Mouse (Mus musculus) left cerebral cortex, postnatal 25 days (tissue): ENCODE measurements around the gene Bbs9. TPM values are rescaled to one million over a fixed set of nuclear protein-coding genes. Genes with fewer than 3 reads are reported as not detected.
A peak's percentile ranks its signal among the peaks of the same experiment; 100 is the strongest.
"Not testable (repeated sequence)": the region's sequence is repeated elsewhere in the genome, so short reads cannot be mapped to it uniquely, and the experiment has no call there.

Experiments used
- DNase-seq, 2 experiments: peaks; one replicate each; pipeline ENCODE4 v3.0.0; 2022; ENCODE audit warnings: low spot score in 2 of 2, mixed read lengths in 1 of 2
- intact Hi-C: fragments of 180-260 bp; cut with DNase I; formaldehyde crosslinking; loops from one replicate; pipeline ENCODE4 v1.15.1; 2025
- total RNA-seq, 2 experiments: library from RNA; stranded (reverse); gene quantifications; 2 replicates each; pipeline ENCODE4 v1.2.3; 2021

Gene Bbs9
- 10 to 100 TPM; 27.8 to 28.6 TPM for total RNA-seq

- DNase-seq: peak; percentile 95 to 98
- intact Hi-C loops: no loop called here
These were observed at the start of gene Bbs9 for GRCm38 (mm10) chr9:22475424-22475868. TSS of gene Bbs9 (plus strand) at chr9:22475715.

- intact Hi-C loops: no loop called here
- DNase-seq: no peak
These were observed 47.4 kb upstream of the Bbs9 start for GRCm38 (mm10) chr9:22428028-22428665.

DNA sequence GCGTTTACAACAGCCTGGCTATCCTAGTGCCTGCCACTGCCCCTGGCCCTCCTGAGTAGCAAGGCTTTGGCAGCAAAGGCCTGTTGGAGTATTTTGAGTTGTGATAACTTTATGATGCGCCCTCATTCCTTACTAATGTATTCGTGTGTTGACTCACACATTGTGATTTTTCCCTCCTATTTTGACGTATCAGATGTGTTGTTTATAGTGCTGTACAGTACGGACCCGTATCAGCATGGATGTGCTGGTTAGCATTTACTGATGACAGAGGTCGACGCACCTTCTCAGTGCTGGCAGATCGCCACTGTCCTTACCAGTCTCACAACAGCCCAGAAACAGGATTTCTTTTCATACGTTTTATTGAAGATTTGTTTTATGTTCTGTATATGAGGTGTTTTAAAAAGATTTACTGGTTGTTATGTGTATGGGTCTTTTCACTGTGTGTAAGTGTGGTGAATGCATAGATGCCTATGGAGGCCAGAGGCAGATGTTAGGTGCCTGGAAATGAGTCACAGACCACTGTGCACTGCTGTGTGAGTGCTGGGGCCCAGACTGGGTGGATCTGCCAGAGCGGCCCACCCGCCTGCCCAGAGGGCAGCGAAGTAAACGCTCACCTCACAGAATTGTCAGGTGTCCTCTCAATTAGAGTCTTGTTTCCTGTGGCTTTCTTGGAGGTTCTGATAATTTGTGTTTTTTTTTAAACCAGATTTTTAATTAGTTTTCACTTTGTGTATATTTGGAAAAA lies 46.7 kb upstream of the Bbs9 start:
- intact Hi-C loops: no loop called here
- no peak for DNase-seq

DNA sequence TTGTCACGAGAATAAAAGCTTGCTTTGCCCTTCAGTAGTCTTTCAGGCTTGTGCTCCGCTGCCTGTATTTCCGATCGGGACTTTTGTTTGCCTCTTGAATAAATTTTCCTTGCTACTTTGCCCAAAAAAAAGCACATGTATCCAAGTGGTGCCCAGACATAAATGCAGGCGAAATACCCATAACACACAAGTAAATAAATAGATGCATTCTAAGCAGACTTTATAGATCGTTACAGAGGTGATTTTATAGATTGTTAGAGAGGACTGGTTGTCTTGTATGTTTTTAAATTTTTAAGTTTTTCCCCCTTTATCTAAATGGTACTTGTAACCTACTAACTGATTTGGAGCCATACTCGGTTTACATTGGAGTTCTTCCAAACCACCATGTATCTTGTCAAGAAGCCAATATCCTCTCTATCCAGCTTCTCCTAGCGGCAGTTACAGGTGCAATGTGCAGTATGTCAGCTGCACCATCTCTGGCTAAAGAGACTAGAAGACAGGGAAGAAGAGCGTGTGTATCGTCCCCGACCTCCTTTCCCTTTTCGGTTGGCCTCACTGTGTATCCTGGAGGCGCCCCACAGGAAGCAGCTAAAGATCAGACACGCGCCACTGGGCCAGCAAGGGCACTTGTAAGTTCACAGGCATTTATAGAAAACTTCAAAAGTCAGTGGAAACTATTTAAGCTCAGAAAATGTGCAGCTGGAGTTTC lies 45.8 kb upstream of the Bbs9 start:
- DNase-seq: no peak
- intact Hi-C loops: no loop called here

GRCm38 (mm10) chr9:22430315-22430840 lies 45.1 kb upstream of the Bbs9 start:
- intact Hi-C loops: no loop called here
- DNase-seq: no peak

- no peak for DNase-seq
These were observed 42.3 kb upstream of the Bbs9 start for GRCm38 (mm10) chr9:22433221-22433620.

DNA sequence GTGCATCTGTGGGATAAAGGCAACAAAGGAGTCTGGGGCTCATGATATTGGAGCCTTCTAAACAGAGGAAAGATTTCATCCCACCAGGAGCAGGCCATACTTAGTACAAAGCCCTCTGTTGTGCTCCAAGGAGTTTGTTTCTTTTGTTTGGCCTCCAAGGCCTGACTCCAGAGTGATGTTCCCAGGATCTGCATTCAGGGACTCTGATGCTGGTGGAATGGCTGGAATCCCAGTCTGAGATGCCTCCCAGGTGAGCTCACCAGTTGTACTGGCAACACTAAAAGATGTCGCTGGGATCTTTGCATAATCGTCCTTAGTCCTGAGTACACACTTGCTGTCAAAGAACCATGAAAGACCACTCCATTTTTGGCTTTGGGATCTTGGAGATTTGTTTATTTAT lies 41.4 kb upstream of the Bbs9 start:
- DNase-seq: no peak
- intact Hi-C loops: no loop called here

More at GRCm38 (mm10) chr9:22433221-22433620, 42.3 kb upstream of the Bbs9 start:
- intact Hi-C loops: no loop called here

- no peak for DNase-seq
- intact Hi-C loops: no loop called here
These were observed 36.7 kb upstream of the Bbs9 start for GRCm38 (mm10) chr9:22438826-22439225.

DNA sequence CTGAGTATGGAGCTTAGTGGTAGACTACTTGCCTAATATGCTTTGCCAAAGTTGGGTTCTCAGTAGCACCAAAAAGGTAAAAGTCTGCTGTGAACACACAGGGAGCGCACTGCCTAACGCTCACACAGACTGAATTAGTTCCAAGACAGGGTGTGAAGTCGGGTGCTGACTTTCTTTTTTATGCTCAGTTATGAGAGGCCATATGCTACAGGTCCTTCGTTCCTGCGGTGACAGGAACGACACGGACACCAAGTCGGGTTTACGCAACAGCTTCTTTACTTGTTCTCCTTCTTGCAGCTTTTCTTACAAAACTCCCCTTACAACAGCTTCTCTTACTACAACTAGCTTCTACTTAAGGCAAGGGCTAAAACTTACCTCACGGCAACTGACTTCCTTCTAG lies 32.4 kb upstream of the Bbs9 start:
- intact Hi-C loops: no loop called here
- no peak for DNase-seq

DNA sequence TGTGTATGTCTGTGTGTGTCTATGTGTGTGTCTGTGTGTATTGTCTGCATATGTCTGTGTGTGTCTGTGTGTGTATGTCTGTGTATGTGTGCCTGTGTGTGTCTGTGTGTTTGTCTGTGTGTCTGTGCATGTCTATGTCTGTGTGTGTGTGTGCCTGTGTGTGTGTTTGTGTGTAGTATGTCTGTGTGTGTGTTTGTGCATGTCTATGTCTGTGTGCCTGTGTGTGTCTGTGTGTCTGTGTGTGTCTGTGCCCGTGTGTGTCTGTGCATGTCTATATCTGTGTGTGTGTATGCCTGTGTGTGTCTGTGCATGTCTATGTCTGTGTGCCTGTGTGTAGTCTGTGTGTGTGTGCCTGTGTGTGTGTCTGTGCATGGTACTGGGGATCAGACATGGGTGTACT lies 30.4 kb upstream of the Bbs9 start:
- intact Hi-C loops: no loop called here
- no peak for DNase-seq

DNA sequence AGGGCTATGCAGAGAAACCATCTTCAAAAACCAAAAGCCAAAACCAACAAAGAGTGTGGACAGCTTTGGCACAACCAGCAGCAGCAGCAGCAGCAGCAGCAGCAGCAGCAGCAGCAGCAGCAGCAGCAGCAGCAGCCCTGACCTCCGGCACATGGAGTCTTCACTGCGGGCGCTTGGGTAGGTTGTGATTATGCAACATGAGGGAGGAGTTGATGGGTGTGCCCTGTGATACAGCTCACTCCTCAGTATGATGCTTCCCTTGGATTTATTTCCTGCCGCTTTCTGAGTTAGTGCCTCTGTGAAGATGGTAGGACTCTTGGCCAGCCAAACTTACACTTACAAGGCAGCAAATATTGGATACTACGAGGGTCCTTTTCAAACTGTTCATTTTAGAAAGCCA lies 28.3 kb upstream of the Bbs9 start:
- intact Hi-C loops: no loop called here
- DNase-seq: no peak

DNA sequence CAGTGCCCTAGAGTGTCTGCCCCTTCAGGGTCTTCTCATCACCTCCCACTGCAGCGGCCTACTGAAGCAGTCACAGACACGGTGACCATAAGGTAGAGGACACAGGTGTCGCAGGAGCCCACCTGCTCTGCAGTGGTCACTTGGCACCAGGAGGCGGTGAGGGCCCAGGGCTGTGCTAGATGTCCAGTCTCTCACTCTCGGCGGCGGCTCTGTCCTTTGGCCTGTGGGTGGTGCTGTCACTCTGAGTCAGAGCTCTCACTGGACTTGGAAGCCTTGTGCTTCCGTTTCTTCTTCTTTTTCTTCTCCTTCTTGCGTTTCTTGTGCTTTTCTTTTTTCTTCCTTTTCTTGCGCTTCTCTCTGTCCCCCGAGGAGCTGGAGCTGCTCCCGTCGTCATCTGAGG lies 27.1 kb upstream of the Bbs9 start:
- intact Hi-C loops: no loop called here

GRCm38 (mm10) chr9:22449209-22449608 lies 26.3 kb upstream of the Bbs9 start:
- DNase-seq: peak in 1 of 2 experiments; percentile 47
- intact Hi-C loops: no loop called here

More for the DNA sequence above, 27.1 kb upstream of the Bbs9 start:
- no peak for DNase-seq

GRCm38 (mm10) chr9:22452697-22453096 lies 22.8 kb upstream of the Bbs9 start:
- peak in 1 of 2 experiments; percentile 25 for DNase-seq
- intact Hi-C loops: no loop called here

- intact Hi-C loops: no loop called here
- DNase-seq: no peak
These were observed 22.0 kb upstream of the Bbs9 start for GRCm38 (mm10) chr9:22453501-22453924.

- DNase-seq, intact Hi-C loops: not testable (repeated sequence)
These were observed 21.5 kb upstream of the Bbs9 start, which contains the start of gene Gm17545 for GRCm38 (mm10) chr9:22453990-22454389. TSS of gene Gm17545 (plus strand) at chr9:22454290.

- DNase-seq: no peak
- intact Hi-C loops: no loop called here
These were observed 20.5 kb upstream of the Bbs9 start for GRCm38 (mm10) chr9:22455041-22455440.

GRCm38 (mm10) chr9:22457142-22457835 lies 18.2 kb upstream of the Bbs9 start:
- intact Hi-C loops: no loop called here
- no peak for DNase-seq

DNA sequence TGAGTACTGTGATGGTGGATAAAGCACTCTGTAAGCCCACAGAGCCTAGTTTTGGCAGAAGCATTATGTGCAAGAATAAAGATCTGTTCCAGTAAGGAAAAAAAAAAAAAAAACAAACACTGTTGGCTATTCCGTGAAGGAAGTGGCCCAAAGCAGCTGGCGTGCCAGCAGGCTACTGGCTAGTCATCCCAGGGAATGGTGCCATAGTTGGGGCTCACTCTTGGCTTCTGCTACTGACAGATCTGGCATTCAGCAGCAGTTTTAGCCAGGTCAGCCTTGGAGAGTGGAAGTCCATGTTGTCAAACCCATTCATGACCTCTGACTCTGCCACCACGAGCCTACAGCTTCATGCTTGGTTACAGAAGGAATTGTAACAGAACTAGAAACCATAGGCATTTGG lies 13.6 kb upstream of the Bbs9 start:
- DNase-seq: peak in 1 of 2 experiments; percentile 35
- intact Hi-C loops: no loop called here

GRCm38 (mm10) chr9:22466212-22466611 lies 9.3 kb upstream of the Bbs9 start:
- no peak for DNase-seq
- intact Hi-C loops: no loop called here
